Mouse (Mus musculus) megakaryocyte-erythroid progenitor cell, adult 5-6 weeks (primary cell): ENCODE measurements around the gene Krt6b. TPM values are rescaled to one million over a fixed set of nuclear protein-coding genes. Genes with fewer than 3 reads are reported as not detected.

ENCODE experiments used
- total RNA-seq, 2 experiments: library from RNA; stranded (forward) in 1 of 2; stranded (reverse) in 1 of 2; fragments of 200-1000, 215-1000 nt in 1 of 2; fragments of >200 nt in 1 of 2; fragmentation: Nextera tagmentation in 1 of 2; gene quantifications; 2 replicates each; pipeline ENCODE4 v1.2.3; 2014 to 2017

The Krt6b gene
- total RNA-seq, 2 experiments from 2014 or later, result not detected

Other genes with a start within 250 kb of the Krt6b start
- not detected in 2 replicates for gene Krt87, start 241.5 kb downstream of the Krt6b start, total RNA-seq (2014; fragmentation: Nextera tagmentation)
- gene Krt87, start 241.5 kb downstream of the Krt6b start, total RNA-seq (2017), result not detected in 2 replicates
- not detected in 2 replicates for gene Krt88, start 232.5 kb downstream of the Krt6b start, total RNA-seq (2014; fragmentation: Nextera tagmentation)
- gene Krt88, start 232.5 kb downstream of the Krt6b start, total RNA-seq (2017), result not detected in 2 replicates
- not detected in 2 replicates for gene Krt81, start 216.5 kb downstream of the Krt6b start, total RNA-seq (2014; fragmentation: Nextera tagmentation)
- gene Krt81, start 216.5 kb downstream of the Krt6b start, total RNA-seq (2017), result not detected in 2 replicates
- gene Krt86, start 206.8 kb downstream of the Krt6b start, total RNA-seq (2014; fragmentation: Nextera tagmentation), result not detected in 2 replicates
- gene Krt86, start 206.8 kb downstream of the Krt6b start, total RNA-seq (2017), result not detected in 2 replicates
- gene Krt83, start 188.8 kb downstream of the Krt6b start, total RNA-seq (2014; fragmentation: Nextera tagmentation), result not detected in 2 replicates
- not detected in 2 replicates for gene Krt83, start 188.8 kb downstream of the Krt6b start, total RNA-seq (2017)
- not detected in 2 replicates for gene Gm49425, start 163.0 kb downstream of the Krt6b start, total RNA-seq (2014; fragmentation: Nextera tagmentation)
- not detected in 2 replicates for gene Gm49425, start 163.0 kb downstream of the Krt6b start, total RNA-seq (2017)
- not detected in 2 replicates for gene Krt84, start 147.5 kb downstream of the Krt6b start, total RNA-seq (2014; fragmentation: Nextera tagmentation)
- not detected in 2 replicates for gene Krt84, start 147.5 kb downstream of the Krt6b start, total RNA-seq (2017)
- gene Krt82, start 129.6 kb downstream of the Krt6b start, total RNA-seq (2014; fragmentation: Nextera tagmentation), result not detected in 2 replicates
- not detected in 2 replicates for gene Krt82, start 129.6 kb downstream of the Krt6b start, total RNA-seq (2017)
- gene Krt90, start 117.3 kb downstream of the Krt6b start, total RNA-seq (2014; fragmentation: Nextera tagmentation), result not detected in 2 replicates
- gene Krt90, start 117.3 kb downstream of the Krt6b start, total RNA-seq (2017), result not detected in 2 replicates
- not detected in 2 replicates for gene Krt75, start 106.4 kb downstream of the Krt6b start, total RNA-seq (2014; fragmentation: Nextera tagmentation)
- not detected in 2 replicates for gene Krt75, start 106.4 kb downstream of the Krt6b start, total RNA-seq (2017)
- not detected in 2 replicates for gene Gm5414, start 52.1 kb downstream of the Krt6b start, total RNA-seq (2014; fragmentation: Nextera tagmentation)
- not detected in 2 replicates for gene Gm5414, start 52.1 kb downstream of the Krt6b start, total RNA-seq (2017)
- gene Gm5478, start 32.9 kb downstream of the Krt6b start, total RNA-seq (2014; fragmentation: Nextera tagmentation), result not detected in 2 replicates
- not detected in 2 replicates for gene Gm5478, start 32.9 kb downstream of the Krt6b start, total RNA-seq (2017)
- gene Krt6a, start 14.0 kb upstream of the Krt6b start, total RNA-seq (2014; fragmentation: Nextera tagmentation), result not detected in 2 replicates
- not detected in 2 replicates for gene Krt6a, start 14.0 kb upstream of the Krt6b start, total RNA-seq (2017)
- not detected in 2 replicates for gene Krt5, start 32.6 kb upstream of the Krt6b start, total RNA-seq (2014; fragmentation: Nextera tagmentation)
- not detected in 2 replicates for gene Krt5, start 32.6 kb upstream of the Krt6b start, total RNA-seq (2017)
- not detected in 2 replicates for gene Krt71, start 62.8 kb upstream of the Krt6b start, total RNA-seq (2014; fragmentation: Nextera tagmentation)
- gene Krt71, start 62.8 kb upstream of the Krt6b start, total RNA-seq (2017), result not detected in 2 replicates
- gene Krt72, start 106.2 kb upstream of the Krt6b start, total RNA-seq (2014; fragmentation: Nextera tagmentation), result not detected in 2 replicates
- not detected in 2 replicates for gene Krt72, start 106.2 kb upstream of the Krt6b start, total RNA-seq (2017)
- gene Krt73, start 122.1 kb upstream of the Krt6b start, total RNA-seq (2014; fragmentation: Nextera tagmentation), result not detected in 2 replicates
- not detected in 2 replicates for gene Krt73, start 122.1 kb upstream of the Krt6b start, total RNA-seq (2017)
- not detected in 2 replicates for gene Krt2, start 137.9 kb upstream of the Krt6b start, total RNA-seq (2014; fragmentation: Nextera tagmentation)
- not detected in 2 replicates for gene Krt2, start 137.9 kb upstream of the Krt6b start, total RNA-seq (2017)
- gene Krt1, start 170.5 kb upstream of the Krt6b start, total RNA-seq (2014; fragmentation: Nextera tagmentation), result not detected in 2 replicates
- not detected in 2 replicates for gene Krt1, start 170.5 kb upstream of the Krt6b start, total RNA-seq (2017)
- not detected in 2 replicates for gene Krt77, start 189.4 kb upstream of the Krt6b start, total RNA-seq (2014; fragmentation: Nextera tagmentation)
- gene Krt77, start 189.4 kb upstream of the Krt6b start, total RNA-seq (2017), result not detected in 2 replicates
- gene Krt76, start 212.6 kb upstream of the Krt6b start, total RNA-seq (2014; fragmentation: Nextera tagmentation), result not detected in 2 replicates
- gene Krt76, start 212.6 kb upstream of the Krt6b start, total RNA-seq (2017), result not detected in 2 replicates
- not detected in 2 replicates for gene Krt4, start 244.4 kb upstream of the Krt6b start, total RNA-seq (2014; fragmentation: Nextera tagmentation)
- not detected in 2 replicates for gene Krt4, start 244.4 kb upstream of the Krt6b start, total RNA-seq (2017)